Mouse (Mus musculus) liver, postnatal 0 days (tissue): ENCODE results near the gene Ptprs. TPM values are rescaled to one million over a fixed set of nuclear protein-coding genes. Genes with fewer than 3 reads are reported as not detected.
A peak's percentile ranks its signal among the peaks of the same experiment; 100 is the strongest.

Source experiments
- ATAC-seq: fragments of 200-750 bp; cut with Nextera tagmentation; 2 replicates; pipeline ENCODE4 v1.8.0; 2017; ENCODE audit warnings: mild to moderate bottlenecking, moderate library complexity
- DNase-seq: peaks from one replicate; pipeline ENCODE4 v3.0.0-alpha.2; 2016
- H3K27ac ChIP-seq: fragments of 300-500 bp; sonication (generic); 2 replicates; pipeline ENCODE4 v1.5.1; 2014; ENCODE audit warnings: antibody characterized with exemption, moderate library complexity, mild to moderate bottlenecking, low read depth
- H3K27me3 ChIP-seq: fragments of 300-500 bp; sonication (generic); 2 replicates; pipeline ENCODE4 v1.6.1; 2014; ENCODE audit warnings: low read length, control low read depth, mixed read lengths; ENCODE audit not compliant: insufficient read depth
- H3K36me3 ChIP-seq: fragments of 300-500 bp; sonication (generic); replicated peaks from 2 replicates; pipeline ENCODE4 v1.6.1; 2014; ENCODE audit warnings: mild to moderate bottlenecking, control low read depth, low read length, moderate library complexity, mixed read lengths; ENCODE audit not compliant: insufficient read depth
- H3K4me1 ChIP-seq: fragments of 300-500 bp; sonication (generic); 2 replicates; pipeline ENCODE4 v1.6.1; 2014; ENCODE audit warnings: antibody characterized with exemption, mild to moderate bottlenecking, control low read depth; ENCODE audit not compliant: insufficient read depth
- H3K4me2 ChIP-seq: fragments of 300-500 bp; sonication (generic); 2 replicates; pipeline ENCODE4 v1.6.1; 2014; ENCODE audit warnings: low read depth, mild to moderate bottlenecking, low read length, moderate library complexity, mixed read lengths
- H3K4me3 ChIP-seq: fragments of 300-500 bp; sonication (generic); 2 replicates; pipeline ENCODE4 v1.5.1; 2014; ENCODE audit warnings: low read depth, low read length
- H3K9ac ChIP-seq: fragments of 300-500 bp; sonication (generic); replicated peaks from 2 replicates; pipeline ENCODE4 v1.6.1; 2014; ENCODE audit warnings: mild to moderate bottlenecking, moderate library complexity
- H3K9me3 ChIP-seq: fragments of 300-500 bp; sonication (generic); 2 replicates; pipeline ENCODE4 v1.6.1; 2016; ENCODE audit warnings: mild to moderate bottlenecking, control low read depth, low read length, mixed read lengths
- CTCF ChIP-seq: sonication (generic); IDR thresholded peaks from 2 replicates; pipeline ENCODE4 v1.5.1; 2016; ENCODE audit warnings: antibody characterized with exemption, low read depth
- EP300 ChIP-seq: IDR thresholded peaks from 2 replicates; pipeline ENCODE4 v1.6.1; 2016; ENCODE audit warnings: antibody characterized with exemption, low read depth, mild to moderate bottlenecking
- WGBS: fragments of 180-500 bp; shearing (Covaris S2); extraction: QIAGEN DNeasy Blood & Tissue Kit; methylation state at CpG from one replicate; pipeline ENCODE4 v1.1.7; 2014; ENCODE audit not compliant: insufficient replicate concordance; 5-methylcytosine and 5-hydroxymethylcytosine counted together
- polyA plus RNA-seq: library from polyadenylated mRNA; unstranded; fragments of >200 nt; fragmentation: Nextera tagmentation; extraction: Ambion mirVana; gene quantifications from 2 replicates; pipeline ENCODE4 v1.2.1, GENCODE M21; 2015

Ptprs gene
- polyA plus RNA-seq, 1 experiment from 2014 or later: 3.4 TPM

- 0 out of 2 replicates have a peak, but pooled peaks cover under 1% of the 10 kb centered on the region for H3K27me3 ChIP-seq
- ATAC-seq: no peak
- no peak overlapping the region for H3K27ac ChIP-seq
- no peak for DNase-seq
- WGBS: 74% methylated on average over 3 of the region's 3 CpGs
- H3K9ac ChIP-seq: no peak overlapping the region
- no peaks in the 10 kb centered on the region for H3K4me1 ChIP-seq
- H3K9me3 ChIP-seq: 0 out of 2 replicates have a peak, but pooled peaks cover 1% of the 10 kb centered on the region
- TF ChIP-seq EP300: no peak
- H3K4me3 ChIP-seq: no peak overlapping the region
- H3K4me2 ChIP-seq: no peak overlapping the region
- no peaks in the 10 kb centered on the region for H3K36me3 ChIP-seq
These were observed 44.7 kb downstream of the Ptprs start for GRCm38 (mm10) chr17:56431582-56431981.

- 84% methylated on average over 22 of the region's 28 CpGs for WGBS
- no peak overlapping the region for H3K4me3 ChIP-seq
- H3K9me3 ChIP-seq: no peaks in the 10 kb centered on the region
- no peaks in the 10 kb centered on the region for H3K36me3 ChIP-seq
- DNase-seq (no peak), ATAC-seq (no peak)
- no peak overlapping the region for H3K27ac ChIP-seq
- 0 out of 2 replicates have a peak, but pooled peaks cover 8% of the 10 kb centered on the region for H3K27me3 ChIP-seq
- no peak overlapping the region for H3K4me2 ChIP-seq
- peaks cover 10% of the 10 kb centered on the region for H3K4me1 ChIP-seq
- TF ChIP-seq CTCF: no peak
- TF ChIP-seq EP300: no peak
- no peak overlapping the region for H3K9ac ChIP-seq
These were observed 48.4 kb downstream of the Ptprs start for GRCm38 (mm10) chr17:56427857-56428256.

GRCm38 (mm10) chr17:56425941-56426340, 50.3 kb downstream of the Ptprs start:
- Histone ChIP-seq H3K4me3 (peak overlapping the region; percentile 52), H3K9ac (no peak overlapping the region), H3K4me1 (peaks cover 10% of the 10 kb centered on the region), H3K27me3 (0 out of 2 replicates have a peak, but pooled peaks cover 8% of the 10 kb centered on the region), H3K27ac (no peak overlapping the region), H3K36me3 (no peaks in the 10 kb centered on the region; the same call in 1 of the 2 replicates), H3K9me3 (no peaks in the 10 kb centered on the region), H3K4me2 (peak overlapping the region; percentile 90)
- ATAC-seq: no peak
- no peak for DNase-seq
- 25% methylated on average over 3 of the region's 3 CpGs for WGBS
- no peak for TF ChIP-seq CTCF
- no peak for TF ChIP-seq EP300

- Histone ChIP-seq H3K4me1 (peaks cover 10% of the 10 kb centered on the region), H3K9me3 (no peaks in the 10 kb centered on the region), H3K27ac (no peak overlapping the region), H3K27me3 (0 out of 2 replicates have a peak, but pooled peaks cover 8% of the 10 kb centered on the region), H3K4me3 (peak overlapping the region; percentile 52), H3K36me3 (no peaks in the 10 kb centered on the region; the same call in 1 of the 2 replicates), H3K4me2 (peak overlapping the region; percentile 90), H3K9ac (peak overlapping the region; percentile 30; the same call in 1 of the 2 replicates)
- TF ChIP-seq EP300 (no peak), CTCF (peak; percentile 77)
- WGBS: 1% methylated on average over 46 of the region's 47 CpGs
- ATAC-seq: peak; percentile 86
- peak; percentile 84 for DNase-seq
These were observed 50.7 kb downstream of the Ptprs start for GRCm38 (mm10) chr17:56425584-56425914.

- Histone ChIP-seq H3K9me3 (no peaks in the 10 kb centered on the region), H3K4me2 (peak overlapping the region; percentile 90), H3K36me3 (peaks cover 3% of the 10 kb centered on the region; the same call in 1 of the 2 replicates), H3K27me3 (0 out of 2 replicates have a peak, but pooled peaks cover 8% of the 10 kb centered on the region), H3K4me1 (peaks cover 10% of the 10 kb centered on the region), H3K27ac (no peak overlapping the region), H3K4me3 (peak overlapping the region; percentile 52), H3K9ac (peak overlapping the region; percentile 30; the same call in 1 of the 2 replicates)
- ATAC-seq (peak; percentile 62), DNase-seq (peak; percentile 62)
- WGBS: 13% methylated on average over 68 of the region's 77 CpGs
- no peak for TF ChIP-seq EP300
- TF ChIP-seq CTCF: no peak
These were observed 51.3 kb downstream of the Ptprs start for GRCm38 (mm10) chr17:56424726-56425583.

- no peaks in the 10 kb centered on the region for H3K27me3 ChIP-seq
- TF ChIP-seq EP300: no peak
- TF ChIP-seq CTCF: no peak
- H3K9me3 ChIP-seq: no peaks in the 10 kb centered on the region
- no peak overlapping the region for H3K4me2 ChIP-seq
- DNase-seq: no peak
- H3K4me3 ChIP-seq: no peak overlapping the region
- H3K36me3 ChIP-seq: peaks cover 7% of the 10 kb centered on the region
- no peak overlapping the region for H3K27ac ChIP-seq
- 89% methylated on average over 2 of the region's 2 CpGs for WGBS
- no peak overlapping the region for H3K9ac ChIP-seq
- no peak for ATAC-seq
- H3K4me1 ChIP-seq: peaks cover under 1% of the 10 kb centered on the region; the same call in 1 of the 2 replicates
These were observed 56.3 kb downstream of the Ptprs start for GRCm38 (mm10) chr17:56420022-56420421.
